Mouse (Mus musculus) WW6 (cell line): ENCODE data around the gene Adarb1.

Experiments used
- DNase-seq: peaks from one replicate; pipeline ENCODE4 v3.0.0-alpha.2; 2013; ENCODE audit warnings: low read depth, low spot score

The Adarb1 gene

GRCm38 (mm10) chr10:77435343-77435742 is 17.3 kb upstream of the Adarb1 start:
- no peak for DNase-seq

- no peak for DNase-seq
Observed at GRCm38 (mm10) chr10:77434457-77435151, 16.5 kb upstream of the Adarb1 start.

- no peak for DNase-seq
Observed at GRCm38 (mm10) chr10:77434076-77434456, 16.0 kb upstream of the Adarb1 start.

- no peak for DNase-seq
Observed at GRCm38 (mm10) chr10:77430771-77431170, 12.7 kb upstream of the Adarb1 start.

- no peak for DNase-seq
Observed at GRCm38 (mm10) chr10:77429921-77430320, 11.9 kb upstream of the Adarb1 start.

- no peak for DNase-seq
Observed at GRCm38 (mm10) chr10:77427610-77428009, 9.5 kb upstream of the Adarb1 start.

- no peak for DNase-seq
Observed at GRCm38 (mm10) chr10:77420190-77420589, 2.1 kb upstream of the Adarb1 start.

GRCm38 (mm10) chr10:77417240-77418102 is 599 bp downstream of the Adarb1 start:
- DNase-seq: no peak

GRCm38 (mm10) chr10:77416666-77417239 is 1.3 kb downstream of the Adarb1 start:
- DNase-seq: no peak

- no peak for DNase-seq
Observed at GRCm38 (mm10) chr10:77415867-77416266, 2.2 kb downstream of the Adarb1 start.

- no peak for DNase-seq
Observed at GRCm38 (mm10) chr10:77413791-77414190, 4.3 kb downstream of the Adarb1 start.

- no peak for DNase-seq
Observed at GRCm38 (mm10) chr10:77409154-77409553, 8.9 kb downstream of the Adarb1 start.

- no peak for DNase-seq
Observed at GRCm38 (mm10) chr10:77408241-77408640, 9.8 kb downstream of the Adarb1 start.

- no peak for DNase-seq
Observed at GRCm38 (mm10) chr10:77406486-77406885, 11.6 kb downstream of the Adarb1 start.

- DNase-seq: no peak
Observed at GRCm38 (mm10) chr10:77402463-77402862, 15.6 kb downstream of the Adarb1 start.

GRCm38 (mm10) chr10:77401039-77401438 is 17.0 kb downstream of the Adarb1 start:
- no peak for DNase-seq

GRCm38 (mm10) chr10:77399938-77400337 is 18.1 kb downstream of the Adarb1 start:
- DNase-seq: no peak

- DNase-seq: no peak
Observed at GRCm38 (mm10) chr10:77398082-77398481, 20.0 kb downstream of the Adarb1 start.

GRCm38 (mm10) chr10:77397056-77397642 is 20.9 kb downstream of the Adarb1 start:
- DNase-seq: no peak

- no peak for DNase-seq
Observed at GRCm38 (mm10) chr10:77396015-77396414, 22.1 kb downstream of the Adarb1 start.

GRCm38 (mm10) chr10:77391072-77391471 is 27.0 kb downstream of the Adarb1 start:
- no peak for DNase-seq

- no peak for DNase-seq
Observed at GRCm38 (mm10) chr10:77387558-77387957, 30.5 kb downstream of the Adarb1 start.
